Mouse (Mus musculus): ENCODE data around the gene Zfp948.

GRCm38 (mm10) chr17:21536676-21537075 is 30.1 kb upstream of the Zfp948 start:
- no peak for TF ChIP-seq POLR2A (IDR thresholded peaks at IDR 0.05; ENCODE audit: control insufficient read depth, extremely low read depth, insufficient read depth, low read length, poor library complexity)
- TF ChIP-seq CTCF (IDR thresholded peaks at IDR 0.05; ENCODE audit: borderline replicate concordance, control insufficient read depth, extremely low read depth, insufficient read depth, low read length, poor library complexity) = no peak

All from thymus, adult 2 months (tissue).